Mouse (Mus musculus) myocyte (in vitro differentiated cells): Measurements from ENCODE around the gene Aspa. TPM values are rescaled to one million over a fixed set of nuclear protein-coding genes. Genes with fewer than 3 reads are reported as not detected.

Source experiments
- H3K27me3 ChIP-seq: one replicate; pipeline ENCODE4 v1.6.1; 2011; ENCODE audit not compliant: control insufficient read depth, insufficient read depth, insufficient read length
- H3K36me3 ChIP-seq: one replicate; pipeline ENCODE4 v1.6.1; 2011; ENCODE audit not compliant: control insufficient read depth, insufficient read depth
- H3K4me2 ChIP-seq: one replicate; pipeline ENCODE4 v1.6.1; 2011; ENCODE audit warnings: low read depth, control low read depth
- H3K4me3 ChIP-seq: one replicate; pipeline ENCODE4 v1.5.1; 2011; ENCODE audit warnings: mild to moderate bottlenecking, control low read depth, moderate library complexity
- H3K79me2 ChIP-seq: one replicate; pipeline ENCODE4 v1.6.1; 2011; ENCODE audit not compliant: control insufficient read depth, insufficient read depth
- H3ac ChIP-seq: one replicate; pipeline ENCODE4 v1.6.1; 2011; ENCODE audit not compliant: control insufficient read depth, insufficient read length
- CEBPB ChIP-seq: IDR thresholded peaks from 2 replicates; pipeline ENCODE4 v1.6.1; 2011; ENCODE audit warnings: mild to moderate bottlenecking, moderate library complexity; ENCODE audit not compliant: poor library complexity, insufficient read depth, severe bottlenecking
- E2F4 ChIP-seq: IDR thresholded peaks from one replicate; pipeline ENCODE4 v1.6.1; 2011; ENCODE audit warnings: mild to moderate bottlenecking, control low read depth, moderate library complexity; ENCODE audit not compliant: insufficient read depth
- MAX ChIP-seq: IDR thresholded peaks from one replicate; pipeline ENCODE4 v1.6.1; 2011; ENCODE audit warnings: low read depth, mild to moderate bottlenecking, control low read depth
- MYOD1 ChIP-seq, 3 experiments: IDR thresholded peaks; one replicate each; pipeline ENCODE4 v1.6.1; 2011; ENCODE audit warnings: control low read depth in 2 of 3, low read depth in 2 of 3, mild to moderate bottlenecking in 2 of 3, moderate library complexity in 1 of 3; ENCODE audit not compliant: insufficient read length in 2 of 3, control insufficient read depth in 1 of 3
- MYOG ChIP-seq, 3 experiments: IDR thresholded peaks; one replicate each; pipeline ENCODE4 v1.6.1; 2011; ENCODE audit warnings: control low read depth in 2 of 3, low read depth in 2 of 3, mild to moderate bottlenecking in 2 of 3; ENCODE audit not compliant: insufficient read length in 2 of 3, control insufficient read depth in 1 of 3, insufficient read depth in 1 of 3
- POLR2A ChIP-seq: IDR thresholded peaks from one replicate; pipeline ENCODE4 v1.6.1; 2011; ENCODE audit warnings: low read depth, mild to moderate bottlenecking, control low read depth, moderate library complexity; ENCODE audit not compliant: insufficient read length
- POLR2AphosphoS2 ChIP-seq: IDR thresholded peaks from one replicate; pipeline ENCODE4 v1.6.1; 2011; ENCODE audit warnings: low read depth, control low read depth; ENCODE audit not compliant: insufficient read length
- REST ChIP-seq: IDR thresholded peaks from one replicate; pipeline ENCODE4 v1.6.1; 2011; ENCODE audit warnings: mild to moderate bottlenecking, control low read depth, moderate library complexity; ENCODE audit not compliant: insufficient read depth, insufficient read length
- SRF ChIP-seq: IDR thresholded peaks from one replicate; pipeline ENCODE4 v1.6.1; 2011; ENCODE audit warnings: low read depth; ENCODE audit not compliant: control insufficient read depth, insufficient read length
- TCF12 ChIP-seq: IDR thresholded peaks from one replicate; pipeline ENCODE4 v1.6.1; 2011; ENCODE audit warnings: mild to moderate bottlenecking, control low read depth; ENCODE audit not compliant: poor library complexity, insufficient read depth, severe bottlenecking
- TCF3 ChIP-seq: IDR thresholded peaks from one replicate; pipeline ENCODE4 v1.6.1; 2011; ENCODE audit warnings: low read depth, control low read depth; ENCODE audit not compliant: insufficient read length
- USF1 ChIP-seq: IDR thresholded peaks from one replicate; pipeline ENCODE4 v1.6.1; 2011; ENCODE audit warnings: low read depth, mild to moderate bottlenecking, control low read depth, moderate library complexity
- polyA plus RNA-seq: library from polyadenylated mRNA; unstranded; fragments of >200 nt; fragmentation: generic; extraction: Trizol; gene quantifications from one replicate; pipeline ENCODE4 v1.2.1, GENCODE M21; 2012; ENCODE audit warnings: missing spikeins

Aspa gene
- polyA plus RNA-seq, 1 experiment: 5.3 TPM

DNA sequence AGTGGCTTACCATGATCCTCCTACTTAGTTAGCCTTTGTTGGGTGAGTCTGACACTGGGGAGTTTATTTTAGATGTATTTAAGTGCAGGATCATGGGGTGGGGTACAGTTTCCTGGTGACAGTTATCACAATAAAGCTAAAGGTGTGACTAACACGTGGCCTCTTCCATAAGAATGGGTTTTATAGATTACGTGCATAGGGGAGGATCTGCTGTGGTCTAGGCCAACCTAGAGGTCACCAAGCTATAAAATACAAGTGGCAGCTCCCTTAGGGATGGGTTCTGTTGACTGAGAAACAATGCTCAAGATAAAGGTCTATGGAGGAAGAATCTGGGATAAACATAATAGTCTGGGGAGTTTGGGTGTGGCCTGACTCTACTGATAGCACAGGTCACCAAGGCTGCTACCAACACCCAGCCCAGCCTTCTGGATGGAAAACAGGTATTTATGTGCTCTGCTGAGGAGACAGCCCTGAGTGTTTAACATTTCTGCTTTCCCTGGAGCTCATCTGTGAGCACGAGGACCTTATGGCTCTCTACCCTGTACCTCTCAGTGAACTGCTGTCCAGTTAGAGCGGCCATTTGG is 71.9 kb downstream of the Aspa start:
- Histone ChIP-seq H3K79me2 (no peaks in the 10 kb centered on the region), H3K4me3 (no peak overlapping the region), H3ac (no peak overlapping the region), H3K4me2 (no peak overlapping the region), H3K27me3 (no peaks in the 10 kb centered on the region), H3K36me3 (no peaks in the 10 kb centered on the region)
- TF ChIP-seq USF1: no peak
- TF ChIP-seq SRF: no peak
- no peak for TF ChIP-seq MYOG (IDR thresholded peaks at IDR 0.05; ENCODE audit: control insufficient read depth in 1 of 3, insufficient read depth in 1 of 3, insufficient read length in 2 of 3, low read depth in 2 of 3)
- TF ChIP-seq POLR2A: no peak
- no peak for TF ChIP-seq TCF3
- no peak for TF ChIP-seq REST
- TF ChIP-seq E2F4: no peak
- no peak for TF ChIP-seq MYOD1 (IDR thresholded peaks at IDR 0.05; ENCODE audit: control insufficient read depth in 1 of 3, insufficient read length in 2 of 3, low read depth in 2 of 3)
- TF ChIP-seq MAX: no peak
- TF ChIP-seq POLR2AphosphoS2: no peak
- no peak for TF ChIP-seq CEBPB
- no peak for TF ChIP-seq TCF12

Other genes with a start within 250 kb of the Aspa start
- 0.06 TPM for gene Itgae, start 239.0 kb downstream of the Aspa start, polyA plus RNA-seq
- 3.3 TPM for gene Haspin, start 191.3 kb downstream of the Aspa start, polyA plus RNA-seq
- gene P2rx5, start 169.2 kb downstream of the Aspa start, polyA plus RNA-seq: 3.5 TPM
- gene Emc6, start 152.6 kb downstream of the Aspa start, polyA plus RNA-seq: 68.2 TPM
- 85.2 TPM for gene Tax1bp3, start 152.5 kb downstream of the Aspa start, polyA plus RNA-seq
- 11.6 TPM for gene Ctns, start 130.6 kb downstream of the Aspa start, polyA plus RNA-seq
- 1.3 TPM for gene Shpk, start 130.1 kb downstream of the Aspa start, polyA plus RNA-seq
- 0.17 TPM for gene Trpv1, start 95.3 kb downstream of the Aspa start, polyA plus RNA-seq
- 0.05 TPM for gene Trpv3, start 62.2 kb downstream of the Aspa start, polyA plus RNA-seq
- gene Gm49340, start 145 bp upstream of the Aspa start, polyA plus RNA-seq: not detected
- gene Spata22, start 145 bp upstream of the Aspa start, polyA plus RNA-seq: not detected
- not detected for gene Olfr20, start 21.2 kb upstream of the Aspa start, polyA plus RNA-seq
- not detected for gene Olfr376, start 41.6 kb upstream of the Aspa start, polyA plus RNA-seq
- not detected for gene Olfr1, start 70.0 kb upstream of the Aspa start, polyA plus RNA-seq
- gene Olfr378, start 98.9 kb upstream of the Aspa start, polyA plus RNA-seq: not detected
- not detected for gene Olfr380, start 127.9 kb upstream of the Aspa start, polyA plus RNA-seq
- gene Olfr381, start 162.0 kb upstream of the Aspa start, polyA plus RNA-seq: not detected
- not detected for gene Olfr382, start 187.6 kb upstream of the Aspa start, polyA plus RNA-seq